Mouse (Mus musculus): Measurements from ENCODE around the gene Xk. TPM values are rescaled to one million over a fixed set of nuclear protein-coding genes. Genes with fewer than 3 reads are reported as not detected.

Xk gene
- total and polyA plus RNA-seq, 3 experiments, result 0.08 to 0.68 (median 0.44) TPM

DNA sequence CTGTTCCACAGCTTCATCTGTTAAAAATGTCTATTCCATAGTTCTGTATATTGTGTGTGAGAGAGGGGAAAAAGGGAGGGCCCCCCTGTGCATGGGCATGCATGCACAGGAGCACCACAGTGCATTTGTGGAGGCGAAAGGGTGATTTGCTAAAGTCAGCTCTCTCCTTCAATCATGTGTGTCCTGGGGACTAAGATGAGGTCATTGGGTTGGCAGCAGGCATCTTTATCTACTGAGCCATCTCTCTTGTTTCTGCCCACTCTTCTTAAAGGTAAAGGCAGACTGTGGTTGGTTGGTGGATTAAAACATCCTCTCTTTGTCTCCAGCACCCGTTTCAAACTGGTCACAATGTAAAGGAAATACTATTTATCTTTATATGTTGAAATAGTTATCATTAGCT, 45.5 kb upstream of the Xk start:
- no peaks in the 10 kb centered on the region for H3K9me3 ChIP-seq (replicated peaks; ENCODE audit: low read length)

GRCm38 (mm10) chrX:9240737-9241591, 31.6 kb upstream of the Xk start:
- H3K4me3 ChIP-seq (replicated peaks in 1 of 3; ENCODE audit: low read depth in 2 of 3, low read length in 2 of 3, poor library complexity in 1 of 3), result no peak overlapping the region
- DNase-seq (ENCODE audit: extremely low read depth), result no peak
- no peaks in the 10 kb centered on the region for H3K9me3 ChIP-seq (replicated peaks; ENCODE audit: low read length)
- no peak overlapping the region for H3K9ac ChIP-seq (ENCODE audit: insufficient read depth, low read depth)
- in situ Hi-C loops (cut with MboI; ENCODE audit: low pct_ligation_motif_present, low pct_unique_long_range_greater_than_20kb, low sequenced_read_pairs) (no loop called here), dilution Hi-C loops (cut with MboI; ENCODE audit: extremely low pct_ligation_motif_present, extremely low pct_unique_long_range_greater_than_20kb, low sequenced_read_pairs) (no loop called here)
- no peak overlapping the region for H3K27ac ChIP-seq (ENCODE audit: insufficient read depth, low read depth)
- TF ChIP-seq POLR2AphosphoS2 (IDR thresholded peaks at IDR 0.05; ENCODE audit: low read depth, low read length) (no peak), ETS1 (conservative IDR thresholded peaks at IDR 0.05; ENCODE audit: low read depth, low read length) (no peak), MAFK (IDR thresholded peaks at IDR 0.05; ENCODE audit: insufficient replicate concordance, low read length) (no peak), MXI1 (IDR thresholded peaks at IDR 0.05; ENCODE audit: low read depth, low read length) (no peak), MAZ (IDR thresholded peaks at IDR 0.05; ENCODE audit: low read depth, low read length) (no peak), NELFE (IDR thresholded peaks at IDR 0.05; ENCODE audit: low read depth, low read length) (no peak), UBTF (IDR thresholded peaks at IDR 0.05; ENCODE audit: low read depth, low read length) (no peak), USF1 (IDR thresholded peaks at IDR 0.05; ENCODE audit: low read depth, low read length) (no peak), CHD1 (IDR thresholded peaks at IDR 0.05; ENCODE audit: low read depth, low read length) (no peak), ELF1 (IDR thresholded peaks at IDR 0.05; ENCODE audit: low read depth, low read length) (no peak), POLR2A (IDR thresholded peaks at IDR 0.05; ENCODE audit: low read depth, low read length) (no peak), HCFC1 (IDR thresholded peaks at IDR 0.05; ENCODE audit: low read depth, low read length) (no peak), KAT2A (IDR thresholded peaks at IDR 0.05; ENCODE audit: insufficient replicate concordance, low read length) (no peak), IRF4 (IDR thresholded peaks at IDR 0.05; ENCODE audit: low read depth, low read length) (no peak), MAX (IDR thresholded peaks at IDR 0.05; ENCODE audit: low read length) (no peak), CHD2 (IDR thresholded peaks at IDR 0.05; ENCODE audit: low read length) (no peak)
- no peaks in the 10 kb centered on the region for H3K79me2 ChIP-seq (replicated peaks; ENCODE audit: control insufficient read depth, extremely low read depth, insufficient read depth, poor library complexity, severe bottlenecking)
- no peaks in the 10 kb centered on the region for H3K36me3 ChIP-seq (replicated peaks in 1 of 2; ENCODE audit: control insufficient read depth in 1 of 2, insufficient read depth in 1 of 2, low read length in 1 of 2)
- H3K4me1 ChIP-seq (ENCODE audit: control insufficient read depth in 1 of 2, insufficient read depth in 2 of 2), result peaks cover 5 to 9% of the 10 kb centered on the region in 2 experiments; a peak in 2 of 4 replicates
- no peak overlapping the region for H3K4me2 ChIP-seq (ENCODE audit: insufficient read depth, low read depth, poor library complexity, severe bottlenecking)
- no peaks in the 10 kb centered on the region for H3K27me3 ChIP-seq (replicated peaks)

More for the DNA sequence above, 45.5 kb upstream of the Xk start:
- Histone ChIP-seq H3K4me2 (ENCODE audit: insufficient read depth, low read depth, poor library complexity, severe bottlenecking) (no peak overlapping the region), H3K79me2 (replicated peaks; ENCODE audit: control insufficient read depth, extremely low read depth, insufficient read depth, poor library complexity, severe bottlenecking) (no peaks in the 10 kb centered on the region), H3K4me1 (ENCODE audit: control insufficient read depth in 1 of 2, insufficient read depth in 2 of 2) (no peaks in the 10 kb centered on the region), H3K27me3 (replicated peaks) (no peaks in the 10 kb centered on the region), H3K36me3 (replicated peaks in 1 of 2; ENCODE audit: control insufficient read depth in 1 of 2, insufficient read depth in 1 of 2, low read length in 1 of 2) (no peaks in the 10 kb centered on the region), H3K4me3 (replicated peaks in 1 of 3; ENCODE audit: low read depth in 2 of 3, low read length in 2 of 3, poor library complexity in 1 of 3) (no peak overlapping the region), H3K27ac (ENCODE audit: insufficient read depth, low read depth) (no peak overlapping the region), H3K9ac (ENCODE audit: insufficient read depth, low read depth) (no peak overlapping the region)
- in situ Hi-C loops (cut with MboI; ENCODE audit: low pct_ligation_motif_present, low pct_unique_long_range_greater_than_20kb, low sequenced_read_pairs), result no loop called here
- no peak for TF ChIP-seq ZMIZ1 (IDR thresholded peaks at IDR 0.05; ENCODE audit: low read depth, low read length)
- TF ChIP-seq SIN3A (IDR thresholded peaks at IDR 0.05; ENCODE audit: low read length), result no peak
- no peak for TF ChIP-seq E2F4 (IDR thresholded peaks at IDR 0.05; ENCODE audit: insufficient replicate concordance, low read depth, low read length)
- TF ChIP-seq MXI1 (IDR thresholded peaks at IDR 0.05; ENCODE audit: low read depth, low read length), result no peak
- no peak for TF ChIP-seq USF2 (conservative IDR thresholded peaks at IDR 0.05; ENCODE audit: low read depth, low read length)
- TF ChIP-seq JUND (conservative IDR thresholded peaks at IDR 0.05; ENCODE audit: low read depth, low read length), result no peak
- TF ChIP-seq CHD1 (IDR thresholded peaks at IDR 0.05; ENCODE audit: low read depth, low read length), result no peak
- no peak for DNase-seq (ENCODE audit: extremely low read depth)
- dilution Hi-C loops (cut with MboI; ENCODE audit: extremely low pct_ligation_motif_present, extremely low pct_unique_long_range_greater_than_20kb, low sequenced_read_pairs), result no loop called here

All from CH12.LX (cell line).